Mouse (Mus musculus) adrenal gland, adult (tissue): ENCODE results near the gene Olfr218.
"Not testable (repeated sequence)": the region's sequence is repeated elsewhere in the genome, so short reads cannot be mapped to it uniquely, and the experiment has no call there.

Source experiments
- DNase-seq, 2 experiments: peaks; one replicate each; pipeline ENCODE4 v3.0.0; 2022 to 2023; ENCODE audit warnings: low spot score in 1 of 2; ENCODE audit not compliant: inconsistent age in 2 of 2

Olfr218 gene

DNA sequence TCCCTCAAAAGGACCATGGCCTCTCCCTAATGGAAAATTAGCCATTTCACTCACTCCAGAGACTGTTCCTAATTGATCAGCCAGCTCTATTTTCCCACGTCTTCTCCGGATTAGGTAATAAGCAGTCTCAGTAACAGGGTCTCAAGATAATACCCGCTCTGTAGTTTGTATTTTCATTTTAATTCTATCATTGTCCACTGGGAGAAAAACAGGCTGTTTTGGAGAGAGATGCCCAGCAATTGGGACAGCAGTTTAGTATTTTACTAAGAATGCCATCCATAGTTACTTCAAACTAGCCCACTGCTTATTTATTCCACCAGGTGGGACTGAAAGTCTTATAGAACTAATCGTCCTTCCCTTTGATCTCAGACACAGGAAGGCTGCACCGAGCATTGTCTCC lies at the start of gene Olfr218:
Gene Olfr218, plus strand, starts transcription at position 301 of the 400 bp plus-strand sequence.
- DNase-seq: no peak

DNA sequence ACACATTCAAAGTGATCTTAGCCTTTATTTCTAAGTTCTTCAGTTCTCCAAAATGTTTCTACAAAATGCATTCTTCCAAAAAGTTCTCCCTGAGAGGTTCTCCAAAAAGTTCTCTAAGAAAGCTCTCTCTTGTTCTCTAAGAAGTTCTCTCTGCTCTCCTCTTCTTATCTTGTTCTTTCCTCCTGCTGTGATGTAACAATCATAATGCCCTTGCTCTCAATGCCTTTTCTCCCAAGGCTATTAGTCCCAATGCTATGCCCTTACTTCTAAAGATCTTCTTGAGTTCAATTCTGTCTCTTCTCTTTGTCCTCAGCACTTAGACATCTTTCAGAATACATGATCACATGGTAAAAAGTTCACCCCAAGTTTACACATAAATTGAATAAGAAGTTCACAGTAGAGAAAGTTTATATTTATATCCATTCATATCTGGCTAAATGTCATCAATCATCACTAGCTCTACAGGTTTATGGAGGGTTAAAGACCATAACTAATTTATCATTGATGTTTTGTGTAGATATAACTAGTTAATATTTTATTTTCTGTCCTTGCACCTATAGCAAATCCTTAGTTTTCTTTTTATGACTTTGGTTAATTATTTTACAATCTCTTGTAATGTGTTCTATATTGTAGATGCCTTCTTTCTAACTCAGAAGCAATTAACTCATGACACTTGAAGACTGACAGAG lies 23.3 kb upstream of the Olfr218 start:
- no peak for DNase-seq

DNA sequence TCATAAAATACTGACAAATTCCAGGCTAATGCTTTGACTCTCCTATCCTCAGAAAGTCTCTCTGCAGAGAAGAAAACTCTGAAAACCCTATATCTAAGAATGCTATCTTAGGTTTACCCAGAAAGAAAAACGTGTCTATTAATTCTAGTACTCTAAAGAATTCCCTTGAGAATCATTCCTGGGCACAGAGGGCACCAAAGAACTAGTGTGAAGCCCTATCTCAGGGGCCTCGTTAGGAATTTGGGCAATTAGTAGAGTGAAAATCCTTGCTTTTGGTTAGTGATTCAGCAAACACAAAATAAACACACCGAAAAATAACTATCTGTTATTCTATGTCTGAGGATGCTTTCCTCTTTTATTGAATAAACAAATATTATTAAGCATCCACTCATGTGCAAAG lies 7.1 kb upstream of the Olfr218 start, which contains the start of gene Olfr1406:
Gene Olfr1406, minus strand, starts transcription at position 101 of the 400 bp plus-strand sequence.
- DNase-seq: no peak

DNA sequence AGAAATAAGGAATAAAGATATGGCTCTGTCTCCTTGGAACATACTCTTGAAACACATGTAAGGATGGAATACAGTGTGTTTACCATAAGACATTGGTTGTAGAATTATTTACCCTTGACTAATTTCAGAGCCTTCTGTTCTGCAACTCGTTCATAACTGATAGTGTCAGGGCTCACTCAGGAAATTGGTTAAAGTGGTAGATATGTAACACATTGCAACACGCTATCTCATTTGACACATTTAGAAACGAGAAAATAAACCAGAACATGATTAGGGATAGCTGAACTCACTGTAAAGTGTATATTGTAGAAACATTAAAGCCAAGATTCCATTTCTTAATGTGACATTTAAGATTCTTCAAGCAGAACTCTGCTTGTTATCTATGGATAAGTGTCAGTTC lies 5.5 kb upstream of the Olfr218 start:
- DNase-seq: no peak

DNA sequence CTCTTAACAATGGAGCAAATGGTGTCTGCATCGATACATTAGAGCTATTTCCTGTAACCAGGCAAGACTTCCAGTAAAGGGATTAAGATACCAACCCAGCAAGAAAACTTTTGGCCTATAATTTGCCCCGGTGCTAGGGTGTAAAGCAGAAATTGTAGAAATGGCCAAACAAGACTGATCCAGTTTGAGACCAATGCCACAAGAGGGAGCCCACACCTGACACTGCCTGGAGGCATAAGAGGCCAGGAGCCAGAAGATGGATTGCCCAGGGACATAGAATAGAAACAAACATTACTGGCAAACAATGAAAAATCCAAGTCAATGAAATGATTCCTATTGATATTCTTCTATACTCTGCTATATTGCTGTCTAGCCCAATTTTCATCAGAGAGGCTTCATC lies 1.2 kb upstream of the Olfr218 start:
- DNase-seq: no peak

DNA sequence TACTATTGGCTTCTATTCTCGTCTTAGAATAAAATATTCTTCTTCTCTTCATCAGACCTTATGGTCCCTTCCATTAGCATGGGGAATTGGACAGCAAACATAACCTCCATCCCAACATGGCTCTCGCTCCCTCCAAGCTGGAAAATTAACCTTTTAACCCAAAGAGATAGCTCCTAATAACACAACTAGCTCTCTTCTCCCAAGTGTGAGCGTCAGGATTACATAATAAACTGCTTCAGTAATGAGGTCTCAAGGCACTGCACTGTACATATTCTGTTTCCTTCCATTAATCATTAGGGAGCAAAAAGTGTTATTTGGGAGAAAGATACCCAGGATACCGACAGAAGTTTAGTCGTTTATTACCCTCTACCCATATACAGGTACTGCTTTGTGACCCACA lies 14.5 kb downstream of the Olfr218 start, which contains the start of gene Olfr1404:
Gene Olfr1404, plus strand, starts transcription at position 301 of the 400 bp plus-strand sequence.
- DNase-seq: no peak

DNA sequence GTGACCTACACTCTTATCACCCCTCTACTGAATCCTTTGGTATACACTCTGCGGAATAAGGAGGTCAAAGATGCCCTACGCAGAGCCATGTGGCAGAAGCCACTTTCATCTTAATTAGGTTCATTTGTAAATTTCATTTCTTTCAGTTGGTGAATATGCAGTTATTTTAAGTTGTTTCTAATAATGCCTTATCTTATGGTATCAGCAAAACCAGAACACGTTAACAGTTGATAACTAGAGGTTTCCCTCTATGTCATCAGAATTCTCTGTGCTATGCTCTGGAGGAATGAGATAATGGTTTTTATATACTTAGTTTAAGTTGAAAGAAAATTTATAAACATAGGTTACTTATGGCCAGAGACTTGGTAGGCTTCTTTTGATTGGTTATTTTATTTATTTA lies 18.9 kb downstream of the Olfr218 start:
- no peak for DNase-seq

DNA sequence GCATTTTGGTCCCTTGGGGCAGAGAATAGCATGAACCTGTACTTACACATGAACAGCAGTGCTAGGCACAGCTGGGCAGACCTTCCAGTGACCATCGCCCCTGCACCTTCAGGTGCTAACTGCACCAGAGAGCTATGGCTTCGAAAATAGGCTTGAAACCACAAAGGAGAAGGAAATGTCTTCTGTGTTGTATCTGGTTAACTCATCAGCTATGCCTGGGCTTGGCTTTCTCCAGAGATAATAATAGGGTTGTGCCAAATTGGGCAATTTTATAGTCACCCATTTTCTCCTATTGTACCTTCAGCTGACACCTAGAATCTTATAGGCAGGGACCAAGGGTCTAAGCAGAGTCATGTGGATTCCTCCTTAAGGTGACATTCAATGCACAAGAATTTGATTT lies 29.5 kb downstream of the Olfr218 start, which contains the start of gene Fcer1a:
Gene Fcer1a, minus strand, starts transcription at position 134 of the 400 bp plus-strand sequence.
- no peak for DNase-seq

DNA sequence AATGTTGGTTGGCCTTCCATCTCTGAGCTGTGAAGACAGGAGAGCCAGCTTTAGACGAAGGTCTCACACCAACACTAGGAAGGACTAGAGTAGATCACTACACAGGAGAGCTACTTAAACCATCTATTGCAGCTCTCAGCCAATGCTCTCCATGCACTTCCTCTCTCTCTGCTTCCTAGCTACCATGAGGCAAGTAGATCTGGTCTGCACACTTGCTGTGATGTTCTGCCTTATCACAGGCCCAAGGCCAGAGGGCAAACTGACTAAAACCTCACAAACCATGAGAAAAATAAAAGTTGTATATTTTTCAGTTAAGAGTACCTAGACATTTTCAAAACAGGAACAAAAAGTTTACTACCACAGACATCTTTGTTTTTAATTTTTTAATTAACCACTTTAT lies 39.4 kb downstream of the Olfr218 start:
- DNase-seq: not testable (repeated sequence)

DNA sequence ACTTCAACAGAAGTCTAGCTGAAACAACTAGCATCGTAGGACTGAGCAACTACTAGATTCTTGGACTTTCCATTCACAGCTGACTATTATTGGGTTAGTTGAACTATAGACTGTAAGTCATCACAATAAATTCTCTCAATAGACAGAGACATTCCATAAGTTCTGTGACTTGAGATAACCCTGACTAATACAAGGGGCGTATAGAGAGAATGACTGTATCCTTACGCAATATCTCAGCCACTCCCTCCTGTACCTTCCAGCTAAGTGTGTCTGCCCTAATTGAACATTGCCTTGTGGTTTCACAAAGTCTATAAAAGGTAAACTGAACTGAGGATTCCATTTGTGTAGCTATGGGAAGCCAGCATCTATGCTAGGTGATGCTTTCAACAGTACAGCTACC lies 52.3 kb downstream of the Olfr218 start:
- no peak for DNase-seq
